Mouse (Mus musculus) left cerebral cortex, postnatal 25 days (tissue): ENCODE measurements around the gene 1700016H13Rik. TPM values are rescaled to one million over a fixed set of nuclear protein-coding genes. Genes with fewer than 3 reads are reported as not detected.
A peak's percentile ranks its signal among the peaks of the same experiment; 100 is the strongest.

Experiments
- DNase-seq, 2 experiments: peaks; one replicate each; pipeline ENCODE4 v3.0.0; 2022; ENCODE audit warnings: low spot score in 2 of 2, mixed read lengths in 1 of 2
- intact Hi-C: fragments of 180-260 bp; cut with DNase I; formaldehyde crosslinking; loops from one replicate; pipeline ENCODE4 v1.15.1; 2025
- total RNA-seq, 2 experiments: library from RNA; stranded (reverse); gene quantifications; 2 replicates each; pipeline ENCODE4 v1.2.3; 2021

The 1700016H13Rik gene
- total RNA-seq, 2 experiments from 2014 or later = not detected

DNA sequence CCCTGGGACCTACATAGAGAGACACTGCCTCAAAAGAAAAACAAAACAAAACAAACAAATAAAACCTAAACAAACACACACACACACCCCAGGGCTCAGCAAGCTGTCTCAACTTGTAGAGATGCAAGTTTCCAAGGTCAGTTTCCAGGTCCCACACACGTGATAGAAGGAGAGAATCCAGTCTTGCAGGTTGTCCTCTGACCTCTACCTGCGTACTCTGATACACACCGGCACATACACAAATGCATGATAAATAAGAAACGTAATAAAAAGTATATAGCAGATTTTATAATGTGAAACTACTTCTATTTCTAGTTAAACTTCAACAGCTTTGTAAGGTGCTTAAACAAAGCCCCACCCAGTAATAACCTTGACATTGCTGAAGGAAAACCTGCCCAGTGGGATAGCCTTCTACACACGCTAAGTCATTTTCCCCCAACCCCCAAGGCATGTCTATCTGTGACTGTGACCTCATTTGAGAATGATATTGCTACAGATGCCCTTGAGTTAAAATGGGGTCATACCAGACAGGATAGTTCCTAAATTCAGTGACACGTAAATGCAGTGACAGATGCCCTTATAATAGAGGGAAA lies 20.6 kb upstream of the 1700016H13Rik start:
- no peak for DNase-seq
- intact Hi-C loops = no loop called here

DNA sequence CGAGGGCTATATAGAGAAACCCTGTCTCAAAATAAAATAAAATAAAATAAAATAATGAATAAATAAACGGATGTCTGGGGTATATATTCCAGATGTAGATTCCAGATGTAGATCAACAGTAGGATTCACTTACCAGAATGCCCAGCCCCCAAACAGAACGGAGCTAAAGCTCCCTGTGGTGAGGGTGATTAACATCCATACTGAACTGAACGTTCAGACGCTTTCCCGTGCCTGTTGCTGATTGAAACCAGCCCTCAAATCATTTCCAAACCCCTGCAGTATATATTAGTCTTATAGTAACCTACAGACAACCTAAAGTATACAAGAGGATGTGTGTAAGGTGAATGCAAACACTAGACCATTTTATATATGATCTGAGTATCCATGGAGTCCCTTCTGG lies 18.7 kb upstream of the 1700016H13Rik start:
- intact Hi-C loops = no loop called here
- no peak for DNase-seq

DNA sequence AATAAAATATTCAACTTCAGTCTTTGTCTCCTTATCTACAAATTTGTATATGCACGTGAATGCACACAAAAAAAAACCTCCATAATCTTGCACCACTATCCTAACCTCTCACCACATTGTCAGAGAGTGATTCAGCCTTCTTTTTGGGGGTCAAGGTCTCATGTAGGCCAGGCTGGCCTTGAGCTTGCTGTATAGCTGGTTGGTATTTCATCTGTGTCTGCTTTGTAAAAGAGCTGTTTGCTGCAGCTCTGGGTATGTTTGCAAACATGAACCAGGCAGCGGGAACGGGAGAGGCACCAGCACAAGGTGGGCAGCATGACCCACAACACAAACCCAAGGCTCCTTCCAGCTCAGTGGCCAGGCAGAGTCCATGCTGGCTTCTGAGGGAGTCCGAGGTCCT lies 17.8 kb upstream of the 1700016H13Rik start:
- no peak for DNase-seq
- intact Hi-C loops = no loop called here

DNA sequence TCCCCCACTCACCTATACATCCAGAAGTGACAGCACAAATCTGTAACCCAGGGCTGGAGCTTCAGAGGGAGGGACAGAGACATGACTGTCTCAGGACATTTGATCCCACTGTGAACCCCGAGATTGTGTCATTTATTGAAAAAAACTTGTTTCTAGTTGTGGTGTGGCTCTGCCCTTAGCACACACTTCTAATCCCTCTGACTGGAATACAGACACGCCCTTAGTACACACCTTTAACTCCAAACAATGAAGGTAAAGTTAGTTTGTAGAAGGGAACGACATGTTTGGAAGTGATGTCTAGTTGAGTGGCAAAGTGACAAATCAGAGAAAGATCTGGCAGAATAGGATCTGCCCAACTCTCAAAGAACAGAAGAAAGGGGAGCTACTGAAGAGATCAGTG lies 16.0 kb upstream of the 1700016H13Rik start:
- intact Hi-C loops = no loop called here
- DNase-seq = no peak

DNA sequence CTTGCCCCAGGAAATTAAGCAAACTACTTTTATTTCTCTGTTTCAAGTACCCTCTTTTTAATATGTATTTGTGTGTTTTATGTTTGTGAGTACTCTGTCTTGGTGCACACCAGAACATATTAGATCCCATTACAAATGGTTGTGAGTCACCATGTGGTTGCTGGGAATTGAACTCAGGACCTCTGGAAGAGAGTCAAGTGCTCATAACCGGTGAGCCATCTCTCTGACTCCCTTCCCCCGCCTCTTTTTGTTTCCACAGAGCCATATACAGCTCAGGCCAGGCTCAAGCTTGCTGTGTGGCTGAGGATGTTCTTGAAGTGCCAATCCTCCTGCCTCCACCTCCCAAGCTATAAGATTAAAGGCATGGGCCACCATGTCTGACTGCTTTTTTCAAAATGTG lies 10.1 kb upstream of the 1700016H13Rik start:
- DNase-seq = no peak
- intact Hi-C loops = no loop called here

DNA sequence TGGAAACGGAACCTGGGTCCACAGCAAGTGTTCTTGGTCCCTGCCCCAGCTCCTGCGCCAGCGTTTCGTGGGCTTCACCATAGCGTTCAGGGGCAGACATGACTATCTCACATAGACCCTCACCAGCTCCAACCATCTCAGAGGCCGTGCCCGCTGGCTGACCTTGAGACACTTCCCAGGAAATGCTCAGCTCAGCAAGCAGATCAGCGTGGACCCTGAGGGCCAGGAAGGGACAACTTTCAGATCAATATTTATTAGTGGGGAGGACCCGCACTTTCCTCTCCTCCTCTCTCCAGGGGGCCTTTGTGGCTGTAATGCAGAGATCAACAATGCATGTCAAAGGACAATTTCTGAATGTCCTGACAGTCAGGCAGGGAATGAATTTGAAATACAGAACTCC lies 9.1 kb upstream of the 1700016H13Rik start:
- DNase-seq = no peak
- intact Hi-C loops = no loop called here

DNA sequence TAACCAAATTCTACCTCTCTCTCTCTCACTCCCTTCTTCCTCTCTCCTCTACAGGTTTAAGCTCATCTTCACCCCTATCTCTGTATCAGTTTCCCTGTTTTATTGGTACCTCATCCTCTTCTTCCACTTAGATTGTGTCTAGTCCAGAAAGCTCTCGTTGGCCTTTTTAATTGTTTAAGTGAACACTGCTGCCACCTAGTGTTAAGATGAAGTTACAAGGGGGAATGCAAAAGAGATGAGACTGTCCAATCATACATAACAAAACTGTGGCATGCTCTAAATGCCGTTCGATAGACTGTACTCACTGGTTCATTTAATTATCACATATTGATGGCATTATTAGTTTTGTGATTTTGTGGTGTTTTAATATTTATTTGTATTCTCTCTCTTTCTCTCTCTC lies 3.8 kb upstream of the 1700016H13Rik start:
- peak; percentile 21 to 54 for DNase-seq
- intact Hi-C loops = loop anchor here (1.0 kb wide), 2 partner anchors 303 to 315 kb away; no protein-coding TSS in a partner anchor

DNA sequence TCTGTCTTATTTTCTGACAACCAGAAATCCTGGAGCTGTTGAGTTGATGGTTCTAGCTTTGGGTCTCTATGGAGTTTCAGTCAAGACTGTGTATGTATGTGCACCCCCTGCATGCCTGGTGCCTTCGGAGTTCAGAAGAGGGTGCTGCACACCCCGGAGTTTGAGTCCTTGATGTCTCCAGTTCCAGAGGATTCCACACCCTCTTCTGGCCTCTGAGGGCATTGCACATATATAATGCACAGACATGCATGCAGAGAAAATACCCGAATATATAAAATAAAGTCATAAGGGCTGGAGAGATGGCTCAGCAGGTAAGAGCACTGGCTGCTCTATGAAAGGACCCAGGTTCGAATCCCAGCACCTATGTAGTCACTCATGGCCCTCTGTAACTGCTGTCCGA lies 3.1 kb upstream of the 1700016H13Rik start:
- intact Hi-C loops = loop anchor here (1.0 kb wide), 2 partner anchors 303 to 315 kb away; no protein-coding TSS in a partner anchor
- DNase-seq = peak in 1 of 2 experiments; percentile 8

DNA sequence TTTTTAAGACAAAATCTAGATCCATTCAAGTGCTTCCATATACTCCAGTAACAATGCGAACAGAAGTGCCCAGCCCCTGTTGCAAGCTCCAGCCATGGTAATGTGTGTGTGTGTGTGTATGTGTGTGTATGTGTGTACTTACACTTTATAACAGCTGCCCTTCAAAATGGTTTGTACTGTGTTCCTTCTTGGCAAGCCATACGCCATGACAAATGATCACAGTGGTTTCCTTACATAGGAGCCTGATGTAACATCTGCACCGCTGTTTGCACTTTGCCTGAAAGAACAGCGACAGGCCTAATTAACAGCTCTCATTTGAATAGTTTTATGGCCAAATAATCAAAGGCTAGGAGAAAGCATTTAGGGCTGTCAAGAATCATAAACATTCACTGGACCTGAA lies 1.0 kb downstream of the 1700016H13Rik start:
- intact Hi-C loops = no loop called here
- DNase-seq = no peak

DNA sequence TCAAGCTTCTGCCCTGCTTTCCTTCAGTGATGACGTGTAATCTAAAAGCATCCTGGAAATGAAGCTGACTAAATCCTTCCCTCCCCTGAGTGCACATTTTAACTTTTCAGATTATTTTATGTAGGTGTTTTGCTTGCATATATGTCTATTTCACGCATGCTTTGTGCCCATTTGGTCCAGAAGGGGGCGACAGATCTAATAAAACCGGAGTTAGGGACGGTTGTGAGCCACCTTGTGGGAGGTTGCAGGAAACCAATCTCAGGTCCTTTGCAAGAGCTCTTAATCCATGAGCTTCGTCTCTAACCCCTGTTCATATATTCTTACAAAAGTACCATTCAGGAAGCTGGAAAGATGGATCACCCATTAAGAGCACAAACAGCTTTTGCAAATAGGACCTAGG lies 1.6 kb downstream of the 1700016H13Rik start:
- intact Hi-C loops = no loop called here
- DNase-seq = peak in 1 of 2 experiments; percentile 40

DNA sequence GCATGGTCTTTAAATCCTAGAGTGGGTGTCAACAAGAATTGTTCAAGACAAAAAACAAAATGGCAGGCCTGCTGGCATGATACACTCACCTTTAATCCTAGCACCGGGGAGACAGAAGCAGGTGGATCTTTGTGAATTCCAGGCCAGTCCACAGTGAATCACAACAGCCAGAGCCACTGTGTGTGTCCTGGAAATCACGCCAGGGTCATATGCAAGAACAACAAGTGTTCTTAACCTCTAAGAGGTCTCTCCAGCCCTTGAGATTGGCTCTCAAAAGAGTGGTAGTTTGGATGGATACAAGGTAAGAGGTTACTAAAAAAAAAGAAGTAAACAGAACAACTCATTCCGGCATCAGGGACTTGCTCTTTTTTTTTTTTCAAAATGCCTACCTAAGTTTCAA lies 8.5 kb downstream of the 1700016H13Rik start:
- DNase-seq = no peak
- intact Hi-C loops = no loop called here

DNA sequence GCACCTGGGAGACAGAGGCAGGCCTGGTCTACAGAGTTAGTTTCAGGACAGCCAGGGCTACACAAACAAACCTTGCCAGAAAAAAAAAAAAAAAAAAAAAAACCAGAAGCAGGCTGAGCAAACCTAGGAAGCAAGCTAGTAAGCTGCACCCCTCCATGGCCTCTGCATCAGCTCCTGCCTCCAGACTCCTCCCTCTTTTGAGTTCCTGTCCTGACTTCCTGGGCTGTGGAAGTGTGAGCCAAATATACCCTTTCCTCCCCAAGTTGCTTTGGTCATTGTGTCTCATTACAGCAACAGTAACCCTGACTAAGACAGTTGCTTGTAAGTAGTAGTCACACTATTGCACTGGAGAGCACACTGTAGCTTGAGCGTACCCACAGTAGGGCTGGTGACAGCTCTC lies 11.6 kb downstream of the 1700016H13Rik start:
- DNase-seq = no peak
- intact Hi-C loops = no loop called here

DNA sequence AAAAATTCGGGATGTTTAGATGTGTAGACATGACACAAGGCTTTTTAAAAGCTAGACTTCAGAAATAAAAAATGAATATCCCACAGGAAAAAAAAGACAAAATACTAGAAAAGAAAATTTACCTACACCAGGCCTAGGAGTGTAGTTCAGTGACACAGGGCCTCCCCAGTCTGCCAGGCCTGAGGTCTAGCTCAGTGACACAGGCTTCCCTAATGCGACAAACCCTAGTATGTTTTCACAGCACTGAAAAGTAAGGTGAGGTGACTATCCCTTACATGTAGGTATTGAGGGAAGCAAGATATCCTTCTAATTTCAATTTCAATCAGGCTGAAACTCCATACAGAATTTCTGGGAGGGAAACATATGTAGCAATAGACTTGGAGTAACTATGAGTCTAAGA lies 18.6 kb downstream of the 1700016H13Rik start:
- intact Hi-C loops = no loop called here
- DNase-seq = no peak

DNA sequence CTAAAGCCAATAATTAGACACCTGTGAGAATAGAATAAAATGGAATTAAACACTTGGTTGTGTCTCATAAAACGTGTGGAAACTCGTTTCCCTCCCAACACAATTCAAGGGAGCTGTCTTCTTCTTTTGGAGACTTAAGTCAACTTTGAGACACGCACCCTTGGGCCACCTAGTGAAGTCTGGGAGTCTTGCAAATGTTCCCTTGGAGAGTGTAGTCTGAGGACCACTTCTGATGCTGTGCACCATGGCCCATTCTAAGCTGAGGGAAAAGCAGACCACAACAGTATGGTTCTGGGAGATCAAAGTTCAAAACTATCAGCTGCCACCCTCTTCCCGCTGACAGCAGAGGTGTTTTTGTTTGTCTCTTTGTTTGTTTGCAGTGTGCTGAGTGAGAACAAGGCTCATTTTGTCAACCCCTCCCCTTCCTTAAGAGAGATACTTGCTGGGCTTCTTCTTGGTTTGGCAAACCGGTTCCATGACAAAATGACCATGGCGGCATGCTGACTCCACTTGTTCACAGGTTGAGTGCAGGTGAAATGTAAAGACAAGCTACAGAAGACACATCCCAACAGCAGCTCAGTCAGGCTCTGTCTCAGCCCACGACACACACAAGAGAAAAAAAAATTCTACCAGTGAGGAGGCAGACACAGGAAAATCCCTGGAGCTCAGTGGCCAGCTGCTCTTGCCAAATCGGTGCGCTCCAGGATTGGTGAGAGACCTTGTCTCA lies 25.8 kb downstream of the 1700016H13Rik start:
- DNase-seq = no peak
- intact Hi-C loops = no loop called here

DNA sequence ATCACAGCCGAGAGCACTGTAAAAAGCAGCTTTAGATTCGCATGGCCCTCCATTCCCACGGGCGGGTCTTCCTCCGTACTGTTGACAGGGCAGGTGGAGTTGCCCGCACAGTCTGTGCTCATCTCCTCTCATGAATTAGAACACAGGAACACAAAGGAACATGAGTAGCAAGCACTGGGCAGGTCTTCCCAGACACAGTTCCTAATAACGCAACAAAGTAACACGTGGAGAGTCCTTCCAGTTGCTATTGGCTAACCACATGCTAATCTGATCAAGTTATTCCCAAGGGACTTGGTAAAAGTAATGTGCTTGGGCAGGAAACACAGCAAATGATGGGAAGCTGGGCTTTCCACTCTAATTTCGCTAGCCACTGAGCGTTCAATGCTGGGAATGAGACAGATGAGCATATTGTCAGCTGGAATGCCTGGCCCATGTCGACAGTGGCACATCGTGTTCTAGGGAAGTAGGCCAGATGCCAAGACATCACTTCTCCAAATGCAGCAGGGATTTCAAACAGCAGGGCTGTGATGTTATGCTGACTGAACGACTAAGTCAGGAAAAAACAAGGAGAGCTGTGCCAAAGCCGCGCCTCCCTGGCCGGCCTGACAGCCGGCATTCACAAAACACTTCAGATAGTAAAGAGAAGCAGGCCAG lies 26.6 kb downstream of the 1700016H13Rik start, which contains the start of gene Slc10a6:
Gene Slc10a6 (minus strand): TSS at position 293 of the 654 bp plus-strand sequence.
- intact Hi-C loops = no loop called here
- DNase-seq = peak; percentile 66 to 71

DNA sequence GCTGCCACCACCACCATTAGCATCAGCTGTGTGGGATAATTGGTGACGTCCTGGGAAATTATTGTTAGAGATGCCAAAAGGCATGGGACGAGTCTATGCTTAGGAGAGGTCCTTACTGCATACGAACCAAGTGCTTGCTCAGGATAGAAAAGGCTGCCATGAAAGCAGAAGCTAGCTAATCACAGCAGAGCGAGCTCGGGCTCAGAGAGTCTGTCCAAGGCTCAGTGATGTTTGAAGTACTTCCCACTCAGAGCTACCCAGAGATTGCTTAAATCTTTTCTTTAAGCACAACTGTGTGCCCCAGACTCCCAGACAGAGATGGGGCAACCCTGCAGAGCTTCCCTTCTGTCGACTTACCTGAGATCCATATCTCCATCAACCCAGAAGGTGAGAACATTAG lies 27.3 kb downstream of the 1700016H13Rik start:
- no peak for DNase-seq
- intact Hi-C loops = no loop called here

DNA sequence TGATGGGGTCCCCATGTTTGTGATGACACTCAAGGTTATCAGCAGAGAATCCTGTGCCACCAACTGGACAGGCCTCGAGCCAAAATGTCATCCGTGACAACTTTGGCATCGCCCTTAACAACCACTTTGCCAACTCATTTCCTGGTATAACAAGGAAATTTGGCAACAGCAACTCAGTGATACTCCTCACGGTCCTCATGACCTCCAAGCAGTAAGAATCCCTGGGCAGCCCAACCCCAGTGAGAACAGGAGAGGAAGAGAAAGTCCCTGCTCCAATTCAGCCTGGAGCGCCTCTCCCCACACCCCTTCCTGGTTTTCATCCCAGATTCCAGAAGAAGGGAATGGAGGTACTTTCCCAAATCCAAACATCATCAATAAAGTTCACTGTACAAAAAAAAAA lies 31.0 kb downstream of the 1700016H13Rik start:
- intact Hi-C loops = no loop called here

DNA sequence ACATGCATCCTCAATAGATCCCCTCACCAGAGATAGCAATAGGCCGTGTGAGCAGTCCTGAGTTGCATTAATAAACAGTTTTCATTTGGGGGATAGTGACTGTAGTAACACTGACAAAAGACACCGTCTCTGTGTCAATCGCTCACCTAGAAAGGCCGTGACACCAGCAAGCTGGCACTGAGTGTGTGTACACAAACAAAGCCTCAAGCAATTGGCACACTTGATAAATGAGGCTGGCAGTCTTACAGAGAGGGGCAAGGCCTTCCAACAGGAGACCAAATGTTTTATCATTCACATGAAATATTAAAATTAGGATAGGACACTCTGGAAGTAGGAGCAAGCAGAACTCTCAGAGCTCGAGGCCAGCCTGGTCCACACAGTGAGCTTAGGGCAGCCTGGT lies 33.5 kb downstream of the 1700016H13Rik start:
- intact Hi-C loops = no loop called here
- no peak for DNase-seq

More for the DNA sequence above, 31.0 kb downstream of the 1700016H13Rik start:
- no peak for DNase-seq

DNA sequence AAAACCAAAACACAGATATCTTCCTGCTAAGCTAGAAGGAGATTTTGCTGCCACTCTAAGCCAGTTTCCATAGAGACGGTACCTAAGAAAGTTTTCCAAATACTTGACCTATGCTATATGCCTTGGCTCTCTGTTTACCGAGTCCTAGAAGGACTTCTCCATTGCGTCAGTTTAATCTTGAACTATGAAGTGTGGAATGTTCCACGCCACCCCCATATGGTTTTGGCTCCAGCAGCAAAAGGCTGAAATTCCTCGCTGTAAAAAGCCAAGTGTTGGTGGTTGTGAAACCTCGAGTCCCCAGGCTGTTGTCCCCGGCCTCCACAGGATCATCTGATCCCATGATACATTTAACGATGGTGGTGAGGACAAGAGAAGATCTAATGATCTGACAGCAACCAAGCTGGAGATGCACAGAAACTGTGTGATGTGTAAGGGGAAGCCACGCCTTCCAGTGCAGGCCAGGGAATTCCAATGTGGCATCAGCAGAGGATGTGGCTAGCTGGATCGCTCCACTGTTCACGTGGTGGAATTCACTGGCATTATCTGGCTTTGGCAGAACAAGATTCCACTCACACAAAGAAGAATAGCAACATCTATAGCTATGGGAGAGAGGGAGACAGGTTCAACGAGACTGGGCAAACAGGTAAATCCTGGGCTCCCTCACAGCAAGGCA lies 35.4 kb downstream of the 1700016H13Rik start:
- DNase-seq = no peak
- intact Hi-C loops = no loop called here

DNA sequence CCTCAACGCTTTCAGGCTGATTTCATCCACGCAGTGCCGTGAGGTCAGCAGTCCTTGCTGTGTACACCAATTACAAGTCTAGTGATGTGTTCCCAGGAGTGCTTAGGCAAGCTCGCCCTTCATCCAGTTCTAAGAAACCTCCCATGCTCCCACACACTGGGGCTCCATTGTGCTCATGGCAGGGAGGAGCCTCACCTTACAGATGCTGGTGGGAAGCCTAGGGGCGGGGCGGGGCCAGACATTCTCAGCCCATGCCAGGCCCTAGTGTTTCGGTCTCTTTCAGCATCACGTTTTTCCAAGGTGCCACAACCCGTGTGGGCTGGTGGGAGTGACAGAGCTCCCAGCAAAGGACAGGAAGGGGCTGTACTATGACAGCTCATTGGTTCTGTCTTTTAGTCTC lies 38.6 kb downstream of the 1700016H13Rik start:
- intact Hi-C loops = no loop called here
- DNase-seq = no peak
